Mouse (Mus musculus): ENCODE data around the gene Smad1. TPM values are rescaled to one million over a fixed set of nuclear protein-coding genes. Genes with fewer than 3 reads are reported as not detected.

Gene Smad1
- polyA plus RNA-seq, 2 experiments from 2014 or later: 8.3 to 10.8 TPM

DNA sequence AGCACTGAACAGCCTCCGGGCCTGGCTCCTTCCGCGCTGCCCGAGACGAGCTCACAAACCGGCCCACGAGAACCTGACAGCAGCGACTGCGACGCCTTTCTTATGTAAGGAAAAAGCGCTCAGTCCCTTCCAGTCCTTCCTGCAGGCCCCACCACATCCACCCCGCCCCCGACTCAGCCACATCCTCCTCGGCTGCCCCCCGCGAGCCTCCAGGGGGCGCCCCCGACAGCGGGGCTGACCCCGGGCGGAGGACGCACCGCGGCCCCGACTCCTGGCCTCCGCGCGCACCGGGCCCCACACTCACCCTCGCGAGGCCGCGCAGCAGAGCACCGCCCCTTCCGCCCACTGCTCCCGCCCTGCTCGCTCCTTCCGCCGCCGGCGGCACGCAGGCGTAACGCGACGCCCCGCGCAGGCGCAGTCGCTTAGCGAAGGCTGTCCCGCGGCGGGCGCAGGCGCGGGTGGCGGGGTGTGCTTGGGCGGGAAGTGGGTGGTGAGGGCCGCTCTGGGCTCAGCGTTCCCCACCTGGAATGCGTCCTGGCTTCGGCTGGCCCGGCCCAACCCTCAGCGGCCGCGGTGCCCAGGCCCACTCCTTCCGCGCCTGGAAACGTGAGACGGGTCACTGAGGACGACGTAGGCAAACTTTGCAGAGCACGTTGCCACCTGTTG, 104.6 kb downstream of the Smad1 start, which contains the start of gene Mmaa:
Gene Mmaa (minus strand): TSS at position 328 of the 666 bp plus-strand sequence.
- peak; percentile 88 for ATAC-seq

DNA sequence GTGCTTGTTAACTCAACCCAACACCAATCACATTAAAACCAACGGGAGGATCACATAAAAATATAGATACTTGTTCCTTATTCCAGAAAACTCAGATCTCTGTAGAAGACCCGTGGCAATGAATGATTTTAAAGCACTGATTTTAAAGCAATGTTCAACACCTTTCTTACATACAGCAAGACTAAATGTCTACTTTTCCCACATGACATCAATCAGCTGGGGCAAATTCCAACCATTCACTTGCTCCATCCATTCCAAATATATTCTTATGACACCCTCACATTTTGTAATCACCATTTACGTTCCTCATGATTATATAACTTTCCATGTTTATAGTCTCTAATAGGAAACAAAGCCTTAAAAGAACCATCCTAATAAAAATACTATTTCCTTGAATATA, 105.5 kb downstream of the Smad1 start:
- ATAC-seq: no peak

DNA sequence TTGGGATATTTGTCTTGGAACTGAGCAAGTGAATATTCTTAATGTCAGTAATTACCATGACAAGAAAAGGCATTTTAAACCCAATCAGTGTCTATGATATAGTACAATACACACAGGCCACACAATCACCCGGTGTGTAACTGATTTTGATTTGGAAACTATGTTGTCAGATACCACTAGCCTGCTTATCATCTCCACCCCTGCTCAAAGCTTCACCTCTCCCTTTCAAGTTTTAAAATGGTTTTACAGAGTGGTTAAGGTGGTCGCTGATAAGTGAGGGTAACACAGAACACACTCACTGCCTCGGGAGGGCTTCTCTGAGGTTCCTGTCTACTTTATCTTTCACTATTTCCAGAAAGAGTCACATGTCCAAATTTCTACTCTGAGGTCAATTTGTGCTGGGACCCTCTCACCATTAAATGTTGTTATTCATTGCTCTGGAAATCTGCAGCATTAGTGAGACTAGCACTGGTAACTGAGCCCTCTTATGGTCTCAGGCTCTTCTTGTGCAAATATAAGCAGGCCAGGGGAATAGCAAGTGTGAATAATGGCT, 106.5 kb downstream of the Smad1 start:
- ATAC-seq: no peak

DNA sequence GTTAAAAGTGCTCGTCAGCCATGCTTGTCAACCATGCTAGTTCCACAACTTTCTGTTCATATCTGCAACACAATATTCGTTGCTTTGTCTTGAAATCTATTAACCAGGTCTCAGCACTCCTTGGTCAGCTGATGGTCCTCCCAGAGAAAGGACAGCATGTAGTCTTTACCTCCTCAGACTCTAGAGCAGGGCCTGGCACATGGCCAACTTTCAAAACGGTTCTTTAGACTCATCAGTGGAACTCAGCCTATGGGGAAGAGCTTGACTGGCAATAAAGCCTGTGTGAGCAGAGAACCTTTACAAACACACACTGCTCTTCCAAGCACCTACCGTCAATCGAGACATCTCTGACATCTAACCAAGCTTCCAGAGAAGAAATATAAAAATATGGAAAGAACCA, 109.7 kb downstream of the Smad1 start:
- ATAC-seq: no peak

DNA sequence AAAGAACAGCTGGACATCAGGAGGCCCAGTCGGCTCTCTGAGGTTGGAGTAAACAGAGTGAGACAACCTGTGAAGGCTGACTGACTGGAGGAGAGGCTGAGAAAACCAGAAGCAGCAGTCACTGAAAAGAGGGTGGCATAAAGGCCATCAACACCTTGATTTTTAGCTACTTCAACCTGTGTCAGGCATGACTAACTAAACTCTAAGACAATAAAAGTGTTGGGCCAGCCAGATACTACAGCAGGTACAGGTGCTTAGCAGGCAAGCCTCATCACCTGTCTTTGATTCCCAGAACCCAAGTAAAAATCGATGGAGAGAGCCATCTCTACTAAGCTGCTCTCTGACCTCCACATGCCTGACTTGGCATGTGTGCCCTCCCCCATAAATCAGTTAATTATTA, 110.6 kb downstream of the Smad1 start:
- no peak for ATAC-seq

Other genes with a start within 250 kb of the Smad1 start
- gene 1700011L22Rik, start 150.9 kb downstream of the Smad1 start, polyA plus RNA-seq (2017; shearing (Covaris generic)): not detected
- 10 to 100 TPM in 1 of 2 experiments, 1 to 10 TPM in 1; 8.3 to 10.4 TPM for gene Mmaa, start 104.6 kb downstream of the Smad1 start, polyA plus RNA-seq (2017; shearing (Covaris generic))
- 10 to 100 TPM; 13.0 to 19.5 TPM for gene Otud4, start 240.1 kb upstream of the Smad1 start, polyA plus RNA-seq (2017; shearing (Covaris generic))